Mouse (Mus musculus) stomach, embryonic 15.5 days (tissue): ENCODE measurements around the gene Apol8. TPM values are rescaled to one million over a fixed set of nuclear protein-coding genes. Genes with fewer than 3 reads are reported as not detected.

Source experiments
- ATAC-seq: fragments of 200-750 bp; cut with Nextera tagmentation; 2 replicates; pipeline ENCODE4 v1.8.0; 2017; ENCODE audit warnings: low read depth, moderate number of reproducible peaks, moderate TSS enrichment; ENCODE audit not compliant: insufficient read depth, low FRiP score
- H3K27ac ChIP-seq: fragments of 300-500 bp; sonication (generic); 2 replicates; pipeline ENCODE4 v1.5.1; 2015; ENCODE audit warnings: mild to moderate bottlenecking, inconsistent platforms
- H3K27me3 ChIP-seq: fragments of 300-500 bp; sonication (generic); replicated peaks from 2 replicates; pipeline ENCODE4 v1.6.1; 2015; ENCODE audit warnings: inconsistent platforms
- H3K36me3 ChIP-seq: fragments of 300-500 bp; sonication (generic); 2 replicates; pipeline ENCODE4 v1.6.1; 2015; ENCODE audit warnings: inconsistent platforms
- H3K4me1 ChIP-seq: fragments of 300-500 bp; sonication (generic); 2 replicates; pipeline ENCODE4 v1.6.1; 2015; ENCODE audit warnings: inconsistent platforms
- H3K4me2 ChIP-seq: fragments of 300-500 bp; sonication (generic); 2 replicates; pipeline ENCODE4 v1.6.1; 2015; ENCODE audit warnings: mild to moderate bottlenecking, inconsistent platforms
- H3K4me3 ChIP-seq: fragments of 300-500 bp; sonication (generic); replicated peaks from 2 replicates; pipeline ENCODE4 v1.5.1; 2015; ENCODE audit warnings: inconsistent platforms
- H3K9ac ChIP-seq: fragments of 300-500 bp; sonication (generic); 2 replicates; pipeline ENCODE4 v1.6.1; 2015; ENCODE audit warnings: inconsistent platforms
- H3K9me3 ChIP-seq: fragments of 300-500 bp; sonication (generic); 2 replicates; pipeline ENCODE4 v1.6.1; 2016; ENCODE audit warnings: inconsistent platforms
- WGBS: fragments of 180-500 bp; shearing (Covaris S2); methylation state at CpG from one replicate; pipeline ENCODE4 v1.1.7; 2015; 5-methylcytosine and 5-hydroxymethylcytosine counted together
- polyA plus RNA-seq: library from polyadenylated mRNA; unstranded; fragments of >200 nt; fragmentation: Nextera tagmentation; extraction: Ambion mirVana; gene quantifications from 2 replicates; pipeline ENCODE4 v1.2.1, GENCODE M21; 2015

Apol8 gene
- polyA plus RNA-seq, 1 experiment from 2014 or later: 1.7 TPM

- H3K4me3 ChIP-seq: no peak overlapping the region
- WGBS: 75% methylated on average over 22 of the region's 22 CpGs
- no peak overlapping the region for H3K27ac ChIP-seq
- no peaks in the 10 kb centered on the region for H3K27me3 ChIP-seq
- H3K4me1 ChIP-seq: 0 out of 2 replicates have a peak, but pooled peaks cover 2% of the 10 kb centered on the region
- no peaks in the 10 kb centered on the region for H3K9me3 ChIP-seq
- peaks cover 68% of the 10 kb centered on the region for H3K36me3 ChIP-seq
- H3K9ac ChIP-seq: no peak overlapping the region
- no peak for ATAC-seq
- H3K4me2 ChIP-seq: no peak overlapping the region
These were observed 5.0 kb upstream of the Apol8 start for GRCm38 (mm10) chr15:77761561-77762380.

- no peak for ATAC-seq
- Histone ChIP-seq H3K4me3 (no peak overlapping the region), H3K4me1 (0 out of 2 replicates have a peak, but pooled peaks cover 2% of the 10 kb centered on the region), H3K4me2 (no peak overlapping the region), H3K27ac (no peak overlapping the region), H3K9ac (no peak overlapping the region), H3K36me3 (peaks cover 61% of the 10 kb centered on the region), H3K27me3 (no peaks in the 10 kb centered on the region), H3K9me3 (no peaks in the 10 kb centered on the region)
- WGBS: 93% methylated on average over 7 of the region's 7 CpGs
These were observed 4.3 kb upstream of the Apol8 start for GRCm38 (mm10) chr15:77761083-77761482.

GRCm38 (mm10) chr15:77760037-77760436 is 3.2 kb upstream of the Apol8 start:
- Histone ChIP-seq H3K9me3 (no peaks in the 10 kb centered on the region), H3K4me1 (0 out of 2 replicates have a peak, but pooled peaks cover 2% of the 10 kb centered on the region), H3K4me2 (no peak overlapping the region), H3K27me3 (no peaks in the 10 kb centered on the region), H3K27ac (no peak overlapping the region), H3K9ac (no peak overlapping the region), H3K4me3 (no peak overlapping the region), H3K36me3 (peaks cover 50% of the 10 kb centered on the region)
- ATAC-seq: no peak
- 96% methylated on average over 10 of the region's 16 CpGs for WGBS

- H3K9ac ChIP-seq: no peak overlapping the region
- H3K36me3 ChIP-seq: peaks cover 28% of the 10 kb centered on the region
- H3K27ac ChIP-seq: no peak overlapping the region
- no peaks in the 10 kb centered on the region for H3K9me3 ChIP-seq
- H3K4me2 ChIP-seq: no peak overlapping the region
- 83% methylated on average over 4 of the region's 4 CpGs for WGBS
- H3K4me1 ChIP-seq: 0 out of 2 replicates have a peak, but pooled peaks cover 2% of the 10 kb centered on the region
- no peaks in the 10 kb centered on the region for H3K27me3 ChIP-seq
- no peak overlapping the region for H3K4me3 ChIP-seq
- ATAC-seq: no peak
These were observed 903 bp upstream of the Apol8 start for GRCm38 (mm10) chr15:77757586-77758226.

GRCm38 (mm10) chr15:77756081-77756480 is 722 bp downstream of the Apol8 start:
- Histone ChIP-seq H3K36me3 (peaks cover 16% of the 10 kb centered on the region), H3K9me3 (no peaks in the 10 kb centered on the region), H3K9ac (no peak overlapping the region), H3K27ac (no peak overlapping the region), H3K4me1 (0 out of 2 replicates have a peak, but pooled peaks cover 2% of the 10 kb centered on the region), H3K4me3 (no peak overlapping the region), H3K4me2 (no peak overlapping the region), H3K27me3 (no peaks in the 10 kb centered on the region)
- 61% methylated on average over 2 of the region's 2 CpGs for WGBS
- ATAC-seq: no peak

- no peak overlapping the region for H3K9ac ChIP-seq
- H3K4me3 ChIP-seq: no peak overlapping the region
- no peak overlapping the region for H3K27ac ChIP-seq
- H3K9me3 ChIP-seq: no peaks in the 10 kb centered on the region
- H3K4me2 ChIP-seq: no peak overlapping the region
- ATAC-seq: peak; percentile 86
- 0 out of 2 replicates have a peak, but pooled peaks cover 8% of the 10 kb centered on the region for H3K36me3 ChIP-seq
- H3K27me3 ChIP-seq: no peaks in the 10 kb centered on the region
- H3K4me1 ChIP-seq: 0 out of 2 replicates have a peak, but pooled peaks cover 2% of the 10 kb centered on the region
- no CpG with 5 or more reads among the region's 2 CpGs for WGBS
These were observed 1.7 kb downstream of the Apol8 start for GRCm38 (mm10) chr15:77755132-77755531.

- H3K9ac ChIP-seq: no peak overlapping the region
- WGBS: 55% methylated on average over 11 of the region's 11 CpGs
- 0 out of 2 replicates have a peak, but pooled peaks cover 3% of the 10 kb centered on the region for H3K27me3 ChIP-seq
- no peak overlapping the region for H3K4me3 ChIP-seq
- H3K9me3 ChIP-seq: no peaks in the 10 kb centered on the region
- H3K4me1 ChIP-seq: 0 out of 2 replicates have a peak, but pooled peaks cover 2% of the 10 kb centered on the region
- H3K36me3 ChIP-seq: no peaks in the 10 kb centered on the region
- no peak overlapping the region for H3K27ac ChIP-seq
- no peak for ATAC-seq
- H3K4me2 ChIP-seq: no peak overlapping the region
These were observed 4.4 kb downstream of the Apol8 start for GRCm38 (mm10) chr15:77752443-77752842.

- Histone ChIP-seq H3K9ac (no peak overlapping the region), H3K4me1 (no peaks in the 10 kb centered on the region), H3K4me3 (no peak overlapping the region), H3K36me3 (no peaks in the 10 kb centered on the region), H3K27ac (no peak overlapping the region), H3K9me3 (no peaks in the 10 kb centered on the region), H3K4me2 (no peak overlapping the region), H3K27me3 (0 out of 2 replicates have a peak, but pooled peaks cover 3% of the 10 kb centered on the region)
- ATAC-seq: no peak
- 33% methylated on average over 1 of the region's 1 CpGs for WGBS
These were observed 6.3 kb downstream of the Apol8 start for GRCm38 (mm10) chr15:77750461-77750860.

GRCm38 (mm10) chr15:77749717-77750116 is 7.1 kb downstream of the Apol8 start:
- no peaks in the 10 kb centered on the region for H3K36me3 ChIP-seq
- 0 out of 2 replicates have a peak, but pooled peaks cover 3% of the 10 kb centered on the region for H3K27me3 ChIP-seq
- no peak overlapping the region for H3K4me3 ChIP-seq
- H3K9me3 ChIP-seq: no peaks in the 10 kb centered on the region
- WGBS: 89% methylated on average over 10 of the region's 10 CpGs
- no peak overlapping the region for H3K27ac ChIP-seq
- no peak overlapping the region for H3K9ac ChIP-seq
- ATAC-seq: no peak
- H3K4me2 ChIP-seq: no peak overlapping the region
- H3K4me1 ChIP-seq: no peaks in the 10 kb centered on the region

- Histone ChIP-seq H3K4me3 (no peak overlapping the region), H3K4me2 (no peak overlapping the region), H3K4me1 (no peaks in the 10 kb centered on the region), H3K27ac (no peak overlapping the region), H3K9me3 (no peaks in the 10 kb centered on the region), H3K27me3 (0 out of 2 replicates have a peak, but pooled peaks cover 3% of the 10 kb centered on the region), H3K9ac (no peak overlapping the region), H3K36me3 (no peaks in the 10 kb centered on the region)
- no peak for ATAC-seq
- 76% methylated on average over 3 of the region's 3 CpGs for WGBS
These were observed 8.4 kb downstream of the Apol8 start for GRCm38 (mm10) chr15:77748414-77748813.

GRCm38 (mm10) chr15:77746326-77746725 is 10.5 kb downstream of the Apol8 start:
- H3K27me3 ChIP-seq: 0 out of 2 replicates have a peak, but pooled peaks cover 3% of the 10 kb centered on the region
- no peaks in the 10 kb centered on the region for H3K9me3 ChIP-seq
- no peak overlapping the region for H3K27ac ChIP-seq
- no peak overlapping the region for H3K4me3 ChIP-seq
- no peak for ATAC-seq
- no peaks in the 10 kb centered on the region for H3K4me1 ChIP-seq
- H3K9ac ChIP-seq: no peak overlapping the region
- H3K36me3 ChIP-seq: no peaks in the 10 kb centered on the region
- no peak overlapping the region for H3K4me2 ChIP-seq
- 100% methylated on average over 1 of the region's 1 CpGs for WGBS

GRCm38 (mm10) chr15:77745081-77745480 is 11.7 kb downstream of the Apol8 start:
- H3K4me2 ChIP-seq: no peak overlapping the region
- ATAC-seq: no peak
- no peak overlapping the region for H3K9ac ChIP-seq
- no peak overlapping the region for H3K27ac ChIP-seq
- no peak overlapping the region for H3K4me3 ChIP-seq
- H3K27me3 ChIP-seq: 0 out of 2 replicates have a peak, but pooled peaks cover 3% of the 10 kb centered on the region
- H3K4me1 ChIP-seq: no peaks in the 10 kb centered on the region
- H3K9me3 ChIP-seq: no peaks in the 10 kb centered on the region
- H3K36me3 ChIP-seq: no peaks in the 10 kb centered on the region
